Mouse (Mus musculus) erythroblast, embryonic 14.5 days (primary cell): ENCODE measurements around the gene Frmd4a. TPM values are rescaled to one million over a fixed set of nuclear protein-coding genes. Genes with fewer than 3 reads are reported as not detected.

ENCODE experiments used
- H3K27me3 ChIP-seq: 2 replicates; pipeline ENCODE4 v1.6.1; 2012; ENCODE audit warnings: inconsistent platforms; ENCODE audit not compliant: control insufficient read depth
- H3K36me3 ChIP-seq: 2 replicates; pipeline ENCODE4 v1.6.1; 2012; ENCODE audit warnings: mild to moderate bottlenecking, inconsistent platforms; ENCODE audit not compliant: control insufficient read depth
- H3K4me1 ChIP-seq: 2 replicates; pipeline ENCODE4 v1.6.1; 2012; ENCODE audit warnings: inconsistent platforms; ENCODE audit not compliant: control insufficient read depth
- H3K4me3 ChIP-seq: replicated peaks from 2 replicates; pipeline ENCODE3; 2012; ENCODE audit warnings: moderate library complexity, mild to moderate bottlenecking, inconsistent platforms
- H3K9me3 ChIP-seq: 2 replicates; pipeline ENCODE4 v1.6.1; 2012; ENCODE audit warnings: low read length, inconsistent platforms, mixed read lengths; ENCODE audit not compliant: control insufficient read depth
- GATA1 ChIP-seq: IDR thresholded peaks from 2 replicates; pipeline ENCODE4 v1.6.1; 2012; ENCODE audit warnings: low read length, inconsistent platforms, mixed read lengths
- TAL1 ChIP-seq: IDR thresholded peaks from 3 replicates; pipeline ENCODE4 v1.6.1; 2012; ENCODE audit warnings: low read length, inconsistent platforms, mixed read lengths
- polyA plus RNA-seq: library from polyadenylated mRNA; stranded (reverse); fragments of >175 nt; gene quantifications from 2 replicates; pipeline ENCODE4 v1.2.3, GENCODE M21; 2012

Gene Frmd4a
- polyA plus RNA-seq, 1 experiment = 5.0 TPM

DNA sequence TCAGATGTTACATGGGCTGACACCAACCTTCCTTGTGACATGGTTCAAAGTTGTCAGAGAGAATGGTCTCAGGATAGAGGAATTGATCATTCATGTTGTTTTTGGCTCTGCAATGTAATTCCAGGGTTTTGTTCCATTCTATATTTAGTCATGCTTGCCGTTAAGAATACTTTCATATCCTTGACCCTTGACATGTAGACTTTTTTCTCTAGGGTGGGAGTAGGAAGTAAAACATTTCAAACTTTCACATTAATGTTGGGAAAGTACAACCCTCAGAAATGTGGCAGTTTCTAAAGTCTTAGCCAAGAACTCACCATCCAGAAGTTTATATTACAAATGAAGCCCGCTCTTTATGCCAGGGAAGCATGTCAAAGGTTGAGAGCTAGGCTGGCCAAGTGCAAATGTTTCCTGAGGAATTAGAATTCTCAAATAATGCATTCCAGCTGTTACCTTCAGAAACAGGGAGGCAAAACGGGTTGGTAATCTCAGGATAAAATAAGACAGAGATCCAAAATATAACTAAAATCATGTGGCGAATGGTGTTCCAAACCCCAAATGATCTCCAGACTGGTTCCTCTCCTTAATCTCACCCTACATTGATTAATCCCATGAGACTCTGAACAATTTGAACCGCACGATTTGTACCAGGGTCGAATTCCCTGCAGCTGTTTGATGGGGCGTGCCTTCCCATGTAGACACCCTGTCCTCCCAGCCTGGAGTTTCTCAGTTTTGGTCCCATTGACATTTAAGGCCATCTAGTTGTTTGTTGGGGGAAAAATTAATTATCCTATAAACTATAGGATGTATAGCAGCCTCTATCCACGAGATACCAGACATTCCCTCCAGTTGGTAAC lies 344.7 kb downstream of the Frmd4a start:
- Histone ChIP-seq H3K9me3 (no peaks in the 10 kb centered on the region), H3K4me3 (no peak overlapping the region), H3K36me3 (no peaks in the 10 kb centered on the region), H3K4me1 (no peaks in the 10 kb centered on the region), H3K27me3 (no peaks in the 10 kb centered on the region)
- TF ChIP-seq TAL1 (no peak), GATA1 (no peak)

- no peaks in the 10 kb centered on the region for H3K36me3 ChIP-seq
- no peak overlapping the region for H3K4me3 ChIP-seq
- H3K9me3 ChIP-seq = no peaks in the 10 kb centered on the region
- H3K4me1 ChIP-seq = no peaks in the 10 kb centered on the region
- TF ChIP-seq TAL1 (no peak), GATA1 (no peak)
- H3K27me3 ChIP-seq = no peaks in the 10 kb centered on the region
Measured at GRCm38 (mm10) chr2:4364908-4365307, 347.4 kb downstream of the Frmd4a start.

- H3K27me3 ChIP-seq = no peaks in the 10 kb centered on the region
- no peak overlapping the region for H3K4me3 ChIP-seq
- H3K4me1 ChIP-seq = no peaks in the 10 kb centered on the region
- H3K9me3 ChIP-seq = no peaks in the 10 kb centered on the region
- no peaks in the 10 kb centered on the region for H3K36me3 ChIP-seq
- TF ChIP-seq GATA1 = no peak
- no peak for TF ChIP-seq TAL1
Measured at GRCm38 (mm10) chr2:4368544-4368943, 351.0 kb downstream of the Frmd4a start.

DNA sequence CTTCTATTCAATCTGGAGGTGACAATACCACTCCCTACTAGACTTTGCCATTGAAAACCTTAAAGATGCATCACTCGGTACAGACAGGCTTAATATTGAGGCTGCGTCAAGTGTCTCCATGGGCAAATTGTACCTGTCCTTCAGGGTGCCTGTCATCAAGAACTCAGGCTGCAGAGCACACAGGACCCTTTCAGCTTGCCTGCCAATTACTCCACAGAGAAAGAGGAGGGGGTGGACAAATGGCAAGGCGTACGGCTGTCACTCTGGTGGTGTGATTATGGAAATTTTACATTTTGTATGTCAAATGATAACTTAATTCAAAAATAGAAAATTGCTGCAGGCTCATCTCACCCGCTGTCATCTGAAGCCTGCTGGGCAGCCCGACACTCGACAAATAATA lies 353.0 kb downstream of the Frmd4a start:
- Histone ChIP-seq H3K4me1 (no peaks in the 10 kb centered on the region), H3K36me3 (no peaks in the 10 kb centered on the region), H3K9me3 (no peaks in the 10 kb centered on the region), H3K27me3 (no peaks in the 10 kb centered on the region), H3K4me3 (no peak overlapping the region)
- TF ChIP-seq TAL1 = no peak
- no peak for TF ChIP-seq GATA1

DNA sequence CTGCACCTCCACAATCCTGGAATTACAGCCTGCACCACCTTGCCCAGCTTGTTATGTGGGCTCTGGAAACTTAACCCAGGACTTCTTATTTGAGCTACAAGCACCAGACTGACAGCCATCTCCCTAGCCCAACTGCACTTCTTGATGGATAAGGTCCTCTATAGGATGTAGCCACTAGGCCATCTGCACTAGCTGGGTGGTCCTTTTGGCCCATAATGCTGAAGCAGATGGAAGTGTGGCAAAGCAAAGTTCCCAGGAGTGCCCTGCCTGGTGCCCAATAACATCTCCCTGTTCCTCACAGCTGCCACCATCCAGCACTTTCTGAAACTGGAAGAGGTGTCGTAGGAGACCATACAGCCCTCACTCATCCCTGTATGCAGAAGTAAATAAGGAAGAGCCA lies 353.8 kb downstream of the Frmd4a start:
- no peak overlapping the region for H3K4me3 ChIP-seq
- H3K36me3 ChIP-seq = no peaks in the 10 kb centered on the region
- no peaks in the 10 kb centered on the region for H3K9me3 ChIP-seq
- H3K4me1 ChIP-seq = no peaks in the 10 kb centered on the region
- TF ChIP-seq TAL1 = no peak
- TF ChIP-seq GATA1 = no peak
- no peaks in the 10 kb centered on the region for H3K27me3 ChIP-seq

- TF ChIP-seq TAL1 = no peak
- Histone ChIP-seq H3K36me3 (no peaks in the 10 kb centered on the region), H3K27me3 (no peaks in the 10 kb centered on the region), H3K4me3 (no peak overlapping the region), H3K9me3 (no peaks in the 10 kb centered on the region), H3K4me1 (no peaks in the 10 kb centered on the region)
Measured at GRCm38 (mm10) chr2:4378844-4379243, 361.3 kb downstream of the Frmd4a start.

DNA sequence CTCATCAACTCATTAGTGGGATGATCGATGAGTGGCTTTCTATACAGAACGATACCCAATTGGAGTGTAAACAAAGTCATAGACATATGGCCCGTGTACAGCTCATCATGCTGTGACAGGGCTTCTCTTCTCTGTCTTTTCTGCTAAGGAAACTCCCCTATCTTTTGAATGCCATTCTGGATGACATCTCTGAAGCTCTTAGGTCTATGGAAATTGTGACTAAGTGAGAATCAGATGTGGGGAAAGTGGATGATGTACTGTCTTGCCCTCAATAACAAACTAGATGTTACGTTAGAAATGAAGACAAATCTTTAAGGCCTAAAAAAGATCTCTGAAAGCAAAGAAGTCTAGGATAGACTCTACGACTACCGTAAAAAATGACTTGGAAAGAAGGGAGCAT lies 362.9 kb downstream of the Frmd4a start:
- no peaks in the 10 kb centered on the region for H3K4me1 ChIP-seq
- no peaks in the 10 kb centered on the region for H3K27me3 ChIP-seq
- no peak overlapping the region for H3K4me3 ChIP-seq
- no peaks in the 10 kb centered on the region for H3K36me3 ChIP-seq
- TF ChIP-seq GATA1 (no peak), TAL1 (no peak)
- no peaks in the 10 kb centered on the region for H3K9me3 ChIP-seq

DNA sequence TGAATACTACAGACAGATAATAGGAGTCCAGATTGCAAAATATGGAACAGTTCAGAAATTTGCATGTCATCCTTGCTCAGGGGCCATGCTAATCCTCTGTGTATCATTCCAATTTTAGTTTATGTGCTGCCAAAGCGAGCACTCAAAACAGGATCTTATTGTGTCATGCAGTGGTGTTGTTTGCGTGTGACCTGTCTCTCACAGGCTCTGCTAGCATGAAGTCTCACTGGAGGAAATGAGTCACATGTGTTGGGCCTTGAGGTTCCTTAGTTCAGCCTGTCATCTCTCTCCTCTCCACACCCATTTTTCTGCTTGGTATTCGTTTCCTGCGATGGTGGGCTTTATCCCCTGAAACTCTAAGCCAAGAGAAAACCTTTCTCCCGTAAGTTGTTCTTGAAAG lies 363.4 kb downstream of the Frmd4a start:
- Histone ChIP-seq H3K4me1 (no peaks in the 10 kb centered on the region), H3K27me3 (no peaks in the 10 kb centered on the region), H3K9me3 (no peaks in the 10 kb centered on the region), H3K36me3 (no peaks in the 10 kb centered on the region), H3K4me3 (no peak overlapping the region)
- TF ChIP-seq TAL1 (no peak), GATA1 (no peak)

DNA sequence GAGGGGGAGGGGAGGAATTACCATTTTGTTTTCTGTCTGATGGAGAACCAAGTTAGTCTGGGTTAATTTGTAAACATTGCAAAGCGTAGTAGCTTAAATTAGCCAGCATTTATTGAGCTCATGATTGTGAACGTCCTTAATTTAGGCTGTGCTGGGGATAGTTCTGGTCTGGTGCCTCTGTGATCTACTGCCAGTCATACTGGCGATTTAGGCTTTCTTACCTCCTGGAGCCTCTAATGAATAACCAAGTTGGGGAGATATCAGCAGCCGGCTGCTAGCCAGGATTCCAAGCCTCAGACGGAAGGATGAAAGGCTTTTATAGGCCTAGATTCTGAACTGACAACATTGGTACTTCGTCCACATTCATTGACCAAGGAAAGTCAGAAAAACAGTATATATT lies 369.0 kb downstream of the Frmd4a start:
- no peak overlapping the region for H3K4me3 ChIP-seq
- no peaks in the 10 kb centered on the region for H3K9me3 ChIP-seq
- no peaks in the 10 kb centered on the region for H3K36me3 ChIP-seq
- no peaks in the 10 kb centered on the region for H3K27me3 ChIP-seq
- TF ChIP-seq TAL1 = no peak
- no peak for TF ChIP-seq GATA1
- no peaks in the 10 kb centered on the region for H3K4me1 ChIP-seq

DNA sequence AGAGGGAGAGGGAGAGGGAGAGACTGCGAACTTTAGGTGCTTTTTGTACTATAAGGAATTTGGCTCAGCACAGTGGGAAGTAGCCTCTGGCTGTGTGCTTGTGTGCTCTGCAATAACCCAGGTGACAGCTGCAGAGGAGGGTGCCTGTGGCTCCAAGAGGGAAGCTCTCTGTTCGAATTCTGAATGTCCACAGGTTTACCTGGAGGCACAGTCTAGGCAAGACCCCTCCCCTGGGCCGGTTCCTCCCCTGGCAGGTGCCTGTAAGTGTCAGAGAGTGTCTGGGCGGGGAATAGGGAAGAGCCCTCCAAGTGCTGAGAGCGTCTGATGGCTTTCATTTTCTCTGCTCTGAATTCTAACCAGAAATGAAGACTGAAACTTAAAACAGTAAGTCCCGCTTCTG lies 371.8 kb downstream of the Frmd4a start:
- no peak overlapping the region for H3K4me3 ChIP-seq
- H3K4me1 ChIP-seq = no peaks in the 10 kb centered on the region
- no peaks in the 10 kb centered on the region for H3K36me3 ChIP-seq
- TF ChIP-seq GATA1 = no peak
- no peak for TF ChIP-seq TAL1
- no peaks in the 10 kb centered on the region for H3K9me3 ChIP-seq
- H3K27me3 ChIP-seq = no peaks in the 10 kb centered on the region
